Mouse (Mus musculus): ENCODE data around the gene Lrp4.

- no peak for TF ChIP-seq CTCF (IDR thresholded peaks at IDR 0.05; ENCODE audit: insufficient read depth, low read depth, low read length)
- no peak for TF ChIP-seq POLR2A (IDR thresholded peaks at IDR 0.05; ENCODE audit: insufficient read depth, low read depth, low read length)
Observed at GRCm38 (mm10) chr2:91470055-91470647, 12.8 kb downstream of the Lrp4 start.

Data from olfactory bulb, adult 2 months (tissue).